Mouse (Mus musculus): ENCODE measurements at regions not wholly inside any gene's neighbourhood (a gene's known extent, or its start where the extent isn't known, plus 50 kb on each side); places are given as distances from the start of the nearest gene placed in this dataset.
"Not testable (repeated sequence)": the region's sequence is repeated elsewhere in the genome, so short reads cannot be mapped to it uniquely, and the experiment has no call there.

- DNase-seq (ENCODE audit: low spot score in 2 of 2), result no peak
These were observed 211.2 kb downstream of the Glrx3 start for GRCm38 (mm10) chr7:137648621-137649020.

- no peak for DNase-seq (ENCODE audit: low spot score in 2 of 2)
These were observed 212.2 kb downstream of the Glrx3 start for GRCm38 (mm10) chr7:137649650-137650049.

- no peak for DNase-seq (ENCODE audit: low spot score in 2 of 2)
These were observed 216.4 kb downstream of the Glrx3 start for GRCm38 (mm10) chr7:137653837-137654236.

GRCm38 (mm10) chr7:137667165-137667564 is 229.8 kb downstream of the Glrx3 start:
- no peak for DNase-seq (ENCODE audit: low spot score in 2 of 2)

- DNase-seq (ENCODE audit: low spot score in 2 of 2), result no peak
These were observed 233.7 kb downstream of the Glrx3 start for GRCm38 (mm10) chr7:137671156-137671555.

GRCm38 (mm10) chr7:137674596-137674995 is 237.2 kb downstream of the Glrx3 start:
- DNase-seq (ENCODE audit: low spot score in 2 of 2), result peak; percentile 8 to 26

- peak; percentile 5 to 22 for DNase-seq (ENCODE audit: low spot score in 2 of 2)
These were observed 238.0 kb downstream of the Glrx3 start for GRCm38 (mm10) chr7:137675381-137675780.

- DNase-seq (ENCODE audit: low spot score in 2 of 2), result no peak
These were observed 247.4 kb downstream of the Glrx3 start for GRCm38 (mm10) chr7:137684826-137685225.

- no peak for DNase-seq (ENCODE audit: low spot score in 2 of 2)
These were observed 247.9 kb downstream of the Glrx3 start for GRCm38 (mm10) chr7:137685320-137685719.

GRCm38 (mm10) chr7:137696831-137697230 is 259.4 kb downstream of the Glrx3 start:
- DNase-seq (ENCODE audit: low spot score in 2 of 2), result peak in 1 of 2 experiments; percentile 2

- DNase-seq (ENCODE audit: low spot score in 2 of 2), result not testable (repeated sequence)
These were observed 261.1 kb downstream of the Glrx3 start for GRCm38 (mm10) chr7:137698501-137698900.

GRCm38 (mm10) chr7:137712862-137713261 is 275.4 kb downstream of the Glrx3 start:
- DNase-seq (ENCODE audit: low spot score in 2 of 2), result no peak

- DNase-seq (ENCODE audit: low spot score in 2 of 2), result no peak
These were observed 276.4 kb downstream of the Glrx3 start for GRCm38 (mm10) chr7:137713856-137714255.

- DNase-seq (ENCODE audit: low spot score in 2 of 2), result peak in 1 of 2 experiments; percentile 4
These were observed 277.0 kb downstream of the Glrx3 start for GRCm38 (mm10) chr7:137714318-137714962.

GRCm38 (mm10) chr7:137715126-137715900 is 277.9 kb downstream of the Glrx3 start:
- peak in 1 of 2 experiments; percentile 7 for DNase-seq (ENCODE audit: low spot score in 2 of 2)

GRCm38 (mm10) chr7:137723361-137724040 is 286.1 kb downstream of the Glrx3 start:
- peak in 1 of 2 experiments; percentile 9 for DNase-seq (ENCODE audit: low spot score in 2 of 2)

- no peak for DNase-seq (ENCODE audit: low spot score in 2 of 2)
These were observed 288.6 kb downstream of the Glrx3 start for GRCm38 (mm10) chr7:137726031-137726430.

- DNase-seq (ENCODE audit: low spot score in 2 of 2), result no peak
These were observed 298.6 kb downstream of the Glrx3 start for GRCm38 (mm10) chr7:137735873-137736527.

- no peak for DNase-seq (ENCODE audit: low spot score in 2 of 2)
These were observed 304.3 kb downstream of the Glrx3 start for GRCm38 (mm10) chr7:137741702-137742101.

GRCm38 (mm10) chr7:137742297-137742751 is 304.9 kb downstream of the Glrx3 start:
- no peak for DNase-seq (ENCODE audit: low spot score in 2 of 2)

GRCm38 (mm10) chr7:137745575-137745974 is 308.2 kb downstream of the Glrx3 start:
- no peak for DNase-seq (ENCODE audit: low spot score in 2 of 2)

- DNase-seq (ENCODE audit: low spot score in 2 of 2), result no peak
These were observed 308.6 kb downstream of the Glrx3 start for GRCm38 (mm10) chr7:137745991-137746390.

Data from layer of hippocampus, adult 8-10 months (tissue).